Mouse (Mus musculus): ENCODE measurements around the gene Mki67.

The Mki67 gene

GRCm38 (mm10) chr7:135715642-135716444, at the start of gene Mki67:
Gene Mki67 (minus strand): TSS chr7:135716361.
- DNase-seq: no peak

- no peak for DNase-seq
These were observed 47.1 kb upstream of the Mki67 start for GRCm38 (mm10) chr7:135763311-135763710.

GRCm38 (mm10) chr7:135758754-135759510, 42.8 kb upstream of the Mki67 start:
- no peak for DNase-seq

DNA sequence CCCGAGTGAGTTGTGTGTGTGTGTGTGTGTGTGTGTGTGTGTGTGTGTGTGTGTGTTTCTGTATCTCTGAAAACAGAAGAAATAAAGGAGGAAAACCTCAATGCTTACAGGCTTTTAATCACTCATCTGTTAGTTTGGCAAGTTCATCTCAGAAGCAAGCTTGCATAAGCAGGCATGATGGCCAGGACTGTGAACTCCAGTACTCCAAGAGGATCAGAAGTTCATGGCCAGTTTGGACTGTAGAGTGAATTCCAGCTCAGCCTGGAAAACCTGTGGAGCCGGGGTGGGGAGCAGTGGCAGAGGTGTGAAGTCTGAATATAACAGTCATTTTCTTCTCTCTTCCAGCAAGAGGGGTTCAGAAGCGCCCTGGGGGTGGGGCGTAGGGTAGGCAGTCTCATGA, 42.0 kb upstream of the Mki67 start:
- DNase-seq: no peak

DNA sequence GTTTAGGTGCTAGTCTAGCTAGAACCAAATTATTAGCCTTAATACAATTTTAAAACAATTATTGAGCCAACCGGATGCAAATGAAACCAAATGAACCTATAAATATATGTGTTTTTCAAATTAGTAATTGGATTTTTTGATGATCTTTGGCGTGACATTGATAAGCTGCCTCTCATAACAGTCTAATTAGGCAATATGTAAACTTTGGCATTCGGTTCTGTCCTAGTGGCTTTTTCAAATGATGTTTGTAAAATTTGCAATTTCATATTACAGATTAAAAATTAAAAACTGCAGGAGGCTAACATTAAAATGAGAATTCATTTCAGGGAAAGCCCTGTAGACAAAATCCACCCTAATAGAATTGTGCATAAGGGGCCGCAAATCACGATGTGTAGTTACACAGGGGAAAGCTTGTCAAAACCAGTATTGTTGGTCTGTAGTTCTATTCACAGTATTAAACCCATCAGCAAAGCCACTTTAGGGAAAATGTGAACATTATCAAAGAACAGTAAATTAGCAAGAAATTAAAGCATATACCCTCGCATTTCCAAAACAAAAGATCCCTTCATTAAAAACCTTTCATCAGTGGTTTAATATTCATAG, 40.9 kb upstream of the Mki67 start:
- DNase-seq: no peak

- no peak for DNase-seq
These were observed 32.8 kb upstream of the Mki67 start for GRCm38 (mm10) chr7:135748986-135749385.

GRCm38 (mm10) chr7:135747072-135747471, 30.9 kb upstream of the Mki67 start:
- no peak for DNase-seq

- no peak for DNase-seq
These were observed 30.4 kb upstream of the Mki67 start for GRCm38 (mm10) chr7:135746528-135746927.

GRCm38 (mm10) chr7:135745091-135745490, 28.9 kb upstream of the Mki67 start:
- no peak for DNase-seq

DNA sequence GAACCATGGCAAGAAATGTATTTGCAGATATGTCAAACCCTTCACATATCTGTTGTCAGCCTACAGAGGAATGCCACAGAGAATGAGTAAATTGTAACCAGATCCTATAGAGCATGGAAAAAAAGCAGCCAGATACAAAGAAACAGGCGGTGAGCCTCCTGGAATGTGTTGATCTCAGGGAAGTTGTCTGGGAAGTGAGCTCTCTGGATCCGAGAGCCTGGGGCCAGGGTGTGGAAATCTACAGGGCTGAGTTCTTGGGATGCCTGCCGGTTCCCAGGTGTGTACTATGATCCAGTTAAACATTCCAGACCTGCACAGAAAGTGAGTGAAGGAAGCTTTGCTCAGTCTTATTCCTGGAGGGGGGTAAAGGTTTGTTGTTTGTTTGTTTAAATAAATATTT, 24.3 kb upstream of the Mki67 start:
- no peak for DNase-seq

GRCm38 (mm10) chr7:135736581-135736886, 20.4 kb upstream of the Mki67 start:
- DNase-seq: no peak

DNA sequence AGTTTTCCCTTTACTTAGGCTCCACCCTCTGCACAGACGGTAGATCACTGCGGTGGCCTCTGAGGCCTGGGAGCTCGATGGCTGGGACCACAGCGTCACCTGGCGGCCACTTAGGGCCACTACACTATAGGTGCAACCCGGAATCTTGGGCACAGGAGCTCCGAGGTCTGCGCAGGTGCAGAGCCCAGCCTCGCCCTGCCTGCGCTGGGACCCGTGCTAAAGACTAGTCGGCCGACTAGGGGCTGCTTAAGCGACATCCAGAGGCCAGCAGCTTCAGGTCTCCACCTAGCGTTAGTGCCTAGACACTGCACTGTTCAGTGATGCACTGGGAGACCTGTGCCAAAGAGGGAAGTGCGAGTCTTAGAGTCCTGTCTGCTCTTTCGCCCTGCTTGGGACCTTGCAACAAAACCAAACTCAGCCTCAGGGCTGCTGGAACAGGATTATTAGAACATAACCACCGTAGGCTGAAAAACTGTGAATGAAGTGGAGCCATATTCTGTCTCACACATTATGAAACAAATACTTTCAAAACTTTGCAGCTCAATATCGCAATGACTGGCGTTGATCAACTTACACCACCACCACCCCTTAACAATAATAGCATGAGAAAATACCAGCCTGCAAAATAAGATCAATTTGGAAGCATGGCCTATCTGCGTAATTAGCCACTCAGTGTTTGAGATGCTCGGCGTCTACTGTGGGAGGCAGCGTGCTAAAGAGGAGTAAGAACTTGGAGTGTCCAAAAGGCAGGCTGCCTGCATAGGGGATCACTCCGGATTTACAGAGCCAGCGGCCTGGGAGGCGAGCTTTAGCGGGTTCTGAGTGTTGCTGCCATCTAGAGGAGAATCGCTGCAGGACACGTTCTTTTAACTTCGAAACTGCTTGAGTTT, 19.8 kb upstream of the Mki67 start:
- DNase-seq: peak; percentile 75

GRCm38 (mm10) chr7:135734911-135735646, 18.9 kb upstream of the Mki67 start:
- DNase-seq: no peak

- no peak for DNase-seq
These were observed 18.2 kb upstream of the Mki67 start for GRCm38 (mm10) chr7:135734379-135734778.

GRCm38 (mm10) chr7:135728038-135728437, 11.9 kb upstream of the Mki67 start:
- no peak for DNase-seq

DNA sequence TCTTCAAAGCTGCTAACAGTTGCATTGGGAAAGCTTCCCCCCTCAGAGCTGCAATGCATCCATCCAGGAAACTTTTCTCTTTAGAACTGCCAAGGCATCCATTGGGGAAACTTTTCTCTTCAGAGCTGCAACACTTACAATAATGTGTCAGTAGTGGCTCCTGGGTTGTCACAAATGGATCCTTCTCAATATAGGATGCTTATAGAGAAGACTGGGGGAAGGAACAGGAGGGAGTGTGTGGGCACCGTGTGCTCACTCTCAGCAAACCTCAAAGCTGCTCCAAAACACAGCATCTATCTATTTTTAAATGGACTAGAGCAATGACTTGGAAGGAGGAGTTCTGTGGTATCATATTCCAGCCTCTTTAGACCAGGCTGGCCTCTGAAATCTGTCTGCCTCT, 10.5 kb upstream of the Mki67 start:
- DNase-seq: no peak

DNA sequence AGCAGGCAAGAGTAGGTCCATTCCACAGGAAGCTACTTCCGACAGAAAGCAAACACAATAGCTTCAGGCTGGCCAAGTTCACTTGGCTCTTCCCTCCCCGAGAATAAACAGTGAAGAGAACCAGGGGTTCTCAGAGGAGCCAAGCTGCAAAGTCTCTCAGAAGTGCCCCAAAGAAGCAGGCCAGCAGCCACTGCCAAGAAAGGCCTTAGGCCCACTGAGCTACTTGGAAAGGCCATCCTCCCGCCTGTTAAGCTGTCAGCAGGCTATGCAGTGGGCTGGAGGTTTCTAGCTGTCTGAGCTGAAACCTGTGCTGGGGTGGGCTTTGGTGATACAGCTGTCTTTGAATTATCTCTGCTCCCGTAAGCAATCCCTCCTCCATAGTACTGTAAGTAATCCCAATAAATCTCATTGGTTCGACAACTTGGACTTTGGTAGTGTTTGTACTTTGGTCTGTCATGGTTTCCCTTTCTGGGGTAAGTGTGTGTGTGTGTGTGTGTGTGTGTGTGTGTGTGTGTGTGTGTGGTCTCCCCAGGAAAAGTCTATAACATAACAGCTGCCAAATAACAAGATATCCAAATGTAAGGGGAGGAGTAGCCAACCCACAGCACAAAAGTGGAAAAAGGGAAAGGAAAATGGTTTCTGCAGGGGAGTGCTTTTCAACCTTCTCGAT, 7.6 kb upstream of the Mki67 start:
- no peak for DNase-seq

GRCm38 (mm10) chr7:135722011-135722838, 6.1 kb upstream of the Mki67 start:
- DNase-seq: no peak

GRCm38 (mm10) chr7:135721436-135721992, 5.4 kb upstream of the Mki67 start:
- no peak for DNase-seq

GRCm38 (mm10) chr7:135716968-135717557, 902 bp upstream of the Mki67 start:
- DNase-seq: no peak

Measured in cerebellum, adult 11-12 months (tissue).